Mouse (Mus musculus) midbrain, embryonic 12.5 days (tissue): Measurements from ENCODE around the gene Krt86. TPM values are rescaled to one million over a fixed set of nuclear protein-coding genes. Genes with fewer than 3 reads are reported as not detected.
A peak's percentile ranks its signal among the peaks of the same experiment; 100 is the strongest.

ENCODE experiments used
- ATAC-seq: fragments of 200-750 bp; cut with Nextera tagmentation; 2 replicates; pipeline ENCODE4 v1.8.0; 2017; ENCODE audit warnings: low read depth, moderate TSS enrichment, moderate library complexity; ENCODE audit not compliant: low FRiP score
- H3K27ac ChIP-seq: fragments of 300-500 bp; sonication (generic); replicated peaks from 2 replicates; pipeline ENCODE4 v1.5.1; 2016; ENCODE audit warnings: mild to moderate bottlenecking
- H3K27me3 ChIP-seq: fragments of 300-500 bp; sonication (generic); 2 replicates; pipeline ENCODE4 v1.6.1; 2016; ENCODE audit warnings: mild to moderate bottlenecking
- H3K36me3 ChIP-seq: fragments of 300-500 bp; sonication (generic); 2 replicates; pipeline ENCODE4 v1.6.1; 2016
- H3K4me1 ChIP-seq: fragments of 300-500 bp; sonication (generic); 2 replicates; pipeline ENCODE4 v1.6.1; 2016
- H3K4me2 ChIP-seq: fragments of 300-500 bp; sonication (generic); replicated peaks from 2 replicates; pipeline ENCODE4 v1.6.1; 2016; ENCODE audit warnings: mild to moderate bottlenecking, moderate library complexity
- H3K4me3 ChIP-seq: fragments of 300-500 bp; sonication (generic); 2 replicates; pipeline ENCODE4 v1.5.1; 2016; ENCODE audit warnings: mild to moderate bottlenecking
- H3K9ac ChIP-seq: fragments of 300-500 bp; sonication (generic); replicated peaks from 2 replicates; pipeline ENCODE4 v1.6.1; 2016; ENCODE audit warnings: mild to moderate bottlenecking, moderate library complexity
- H3K9me3 ChIP-seq: fragments of 300-500 bp; sonication (generic); 2 replicates; pipeline ENCODE4 v1.6.1; 2016; ENCODE audit warnings: mild to moderate bottlenecking
- WGBS: fragments of 180-500 bp; shearing (Covaris S2); methylation state at CpG from one replicate; pipeline ENCODE4 v1.1.7; 2016; 5-methylcytosine and 5-hydroxymethylcytosine counted together
- polyA plus RNA-seq: library from polyadenylated mRNA; unstranded; fragments of >200 nt; fragmentation: Nextera tagmentation; extraction: Ambion mirVana; gene quantifications from 2 replicates; pipeline ENCODE4 v1.2.1, GENCODE M21; 2016

The Krt86 gene
- polyA plus RNA-seq, 1 experiment from 2014 or later = not detected

- Histone ChIP-seq H3K4me1 (peaks cover 10% of the 10 kb centered on the region; the same call in 1 of the 2 replicates), H3K4me2 (no peak overlapping the region), H3K9me3 (0 out of 2 replicates have a peak, but pooled peaks cover 6% of the 10 kb centered on the region), H3K36me3 (no peaks in the 10 kb centered on the region), H3K9ac (no peak overlapping the region), H3K27ac (no peak overlapping the region), H3K4me3 (no peak overlapping the region), H3K27me3 (no peaks in the 10 kb centered on the region)
- 84% methylated on average over 14 of the region's 14 CpGs for WGBS
- ATAC-seq = no peak
Measured at GRCm38 (mm10) chr15:101459283-101459682, 14.0 kb upstream of the Krt86 start.

- no peak for ATAC-seq
- Histone ChIP-seq H3K9me3 (no peaks in the 10 kb centered on the region), H3K27me3 (no peaks in the 10 kb centered on the region), H3K4me2 (no peak within 1 kb of the TSS), H3K36me3 (no peaks in the 10 kb centered on the region), H3K27ac (no peak within 1 kb of the TSS), H3K4me1 (0 out of 2 replicates have a peak, but pooled peaks cover 4% of the 10 kb centered on the region), H3K4me3 (no peak within 1 kb of the TSS), H3K9ac (no peak within 1 kb of the TSS)
- WGBS = 87% methylated on average over 13 of the region's 13 CpGs
Measured at GRCm38 (mm10) chr15:101463651-101464050, 9.6 kb upstream of the Krt86 start, which contains the start of gene Krt81. Krt81 (minus strand) TSS chr15:101463751.

GRCm38 (mm10) chr15:101469093-101469492 is 4.2 kb upstream of the Krt86 start:
- Histone ChIP-seq H3K27me3 (no peaks in the 10 kb centered on the region), H3K9ac (no peak overlapping the region), H3K27ac (no peak overlapping the region), H3K9me3 (no peaks in the 10 kb centered on the region), H3K36me3 (no peaks in the 10 kb centered on the region), H3K4me3 (no peak overlapping the region), H3K4me1 (no peaks in the 10 kb centered on the region), H3K4me2 (no peak overlapping the region)
- 88% methylated on average over 4 of the region's 4 CpGs for whole genome bisulfite sequencing
- ATAC-seq = no peak

- 8% methylated on average over 31 of the region's 31 CpGs for WGBS
- H3K36me3 ChIP-seq = no peaks in the 10 kb centered on the region
- H3K27ac ChIP-seq = no peak overlapping the region
- H3K4me3 ChIP-seq = peak overlapping the region; percentile 36
- no peaks in the 10 kb centered on the region for H3K9me3 ChIP-seq
- ATAC-seq = no peak
- peaks cover 17% of the 10 kb centered on the region for H3K27me3 ChIP-seq
- H3K4me2 ChIP-seq = peak overlapping the region; percentile 69
- H3K4me1 ChIP-seq = peaks cover 12% of the 10 kb centered on the region
- peak overlapping the region; percentile 24 for H3K9ac ChIP-seq
Measured at GRCm38 (mm10) chr15:101479007-101479665, 5.9 kb downstream of the Krt86 start.

- peaks cover 17% of the 10 kb centered on the region for H3K27me3 ChIP-seq
- no peak overlapping the region for H3K27ac ChIP-seq
- peak overlapping the region; percentile 24; the same call in 1 of the 2 replicates for H3K9ac ChIP-seq
- peak overlapping the region; percentile 36 for H3K4me3 ChIP-seq
- H3K36me3 ChIP-seq = no peaks in the 10 kb centered on the region
- 32% methylated on average over 11 of the region's 11 CpGs for WGBS
- H3K4me2 ChIP-seq = peak overlapping the region; percentile 69
- H3K9me3 ChIP-seq = no peaks in the 10 kb centered on the region
- ATAC-seq = no peak
- peaks cover 12% of the 10 kb centered on the region for H3K4me1 ChIP-seq
Measured at GRCm38 (mm10) chr15:101479666-101480060, 6.4 kb downstream of the Krt86 start.

GRCm38 (mm10) chr15:101482056-101482455 is 8.8 kb downstream of the Krt86 start:
- H3K4me1 ChIP-seq = peaks cover 12% of the 10 kb centered on the region
- ATAC-seq = no peak
- no peak overlapping the region for H3K4me2 ChIP-seq
- no peaks in the 10 kb centered on the region for H3K9me3 ChIP-seq
- H3K9ac ChIP-seq = no peak overlapping the region
- 34% methylated on average over 4 of the region's 4 CpGs for WGBS
- no peak overlapping the region for H3K4me3 ChIP-seq
- H3K27ac ChIP-seq = no peak overlapping the region
- H3K36me3 ChIP-seq = no peaks in the 10 kb centered on the region
- peaks cover 17% of the 10 kb centered on the region for H3K27me3 ChIP-seq

- Histone ChIP-seq H3K27me3 (peaks cover 8% of the 10 kb centered on the region), H3K4me3 (no peak overlapping the region), H3K27ac (no peak overlapping the region), H3K9ac (no peak overlapping the region), H3K4me1 (peaks cover 12% of the 10 kb centered on the region), H3K36me3 (no peaks in the 10 kb centered on the region), H3K4me2 (no peak overlapping the region), H3K9me3 (no peaks in the 10 kb centered on the region)
- no peak for ATAC-seq
- WGBS = 88% methylated on average over 1 of the region's 1 CpGs
Measured at GRCm38 (mm10) chr15:101483646-101484045, 10.4 kb downstream of the Krt86 start.

- Histone ChIP-seq H3K4me1 (no peaks in the 10 kb centered on the region), H3K4me2 (no peak overlapping the region), H3K27ac (no peak overlapping the region), H3K4me3 (no peak overlapping the region), H3K36me3 (no peaks in the 10 kb centered on the region), H3K9me3 (no peaks in the 10 kb centered on the region), H3K9ac (no peak overlapping the region), H3K27me3 (no peaks in the 10 kb centered on the region)
- ATAC-seq = no peak
- 83% methylated on average over 1 of the region's 1 CpGs for WGBS
Measured at GRCm38 (mm10) chr15:101484939-101485338, 11.7 kb downstream of the Krt86 start.

- Histone ChIP-seq H3K27me3 (no peaks in the 10 kb centered on the region), H3K9ac (no peak overlapping the region), H3K4me1 (no peaks in the 10 kb centered on the region), H3K27ac (no peak overlapping the region), H3K4me2 (no peak overlapping the region), H3K9me3 (no peaks in the 10 kb centered on the region), H3K36me3 (no peaks in the 10 kb centered on the region), H3K4me3 (no peak overlapping the region)
- 84% methylated on average over 11 of the region's 11 CpGs for WGBS
- no peak for ATAC-seq
Measured at GRCm38 (mm10) chr15:101485911-101486635, 12.8 kb downstream of the Krt86 start.

- no peaks in the 10 kb centered on the region for H3K4me1 ChIP-seq
- no peak within 1 kb of the TSS for H3K4me3 ChIP-seq
- no peak within 1 kb of the TSS for H3K9ac ChIP-seq
- no peaks in the 10 kb centered on the region for H3K36me3 ChIP-seq
- H3K9me3 ChIP-seq = no peaks in the 10 kb centered on the region
- no peaks in the 10 kb centered on the region for H3K27me3 ChIP-seq
- ATAC-seq = no peak
- no peak within 1 kb of the TSS for H3K4me2 ChIP-seq
- WGBS = 61% methylated on average over 6 of the region's 6 CpGs
- no peak within 1 kb of the TSS for H3K27ac ChIP-seq
Measured at GRCm38 (mm10) chr15:101491431-101491830, 18.2 kb downstream of the Krt86 start, which contains the start of gene Krt83. Krt83 (minus strand) TSS chr15:101491512.

GRCm38 (mm10) chr15:101492718-101493117 is 19.4 kb downstream of the Krt86 start:
- WGBS = 76% methylated on average over 8 of the region's 8 CpGs
- no peaks in the 10 kb centered on the region for H3K4me1 ChIP-seq
- H3K4me2 ChIP-seq = no peak overlapping the region
- no peak overlapping the region for H3K27ac ChIP-seq
- no peaks in the 10 kb centered on the region for H3K36me3 ChIP-seq
- no peak for ATAC-seq
- no peak overlapping the region for H3K4me3 ChIP-seq
- no peaks in the 10 kb centered on the region for H3K9me3 ChIP-seq
- H3K9ac ChIP-seq = no peak overlapping the region
- H3K27me3 ChIP-seq = no peaks in the 10 kb centered on the region

GRCm38 (mm10) chr15:101493713-101494112 is 20.4 kb downstream of the Krt86 start:
- ATAC-seq = no peak
- no peaks in the 10 kb centered on the region for H3K36me3 ChIP-seq

More at GRCm38 (mm10) chr15:101493713-101494112, 20.4 kb downstream of the Krt86 start:
- Histone ChIP-seq H3K27ac (no peak overlapping the region), H3K9ac (no peak overlapping the region), H3K4me2 (no peak overlapping the region), H3K4me1 (no peaks in the 10 kb centered on the region), H3K27me3 (no peaks in the 10 kb centered on the region), H3K4me3 (no peak overlapping the region), H3K9me3 (no peaks in the 10 kb centered on the region)
- WGBS = 95% methylated on average over 6 of the region's 6 CpGs
